Mouse (Mus musculus): ENCODE results near the gene Ttc21a. TPM values are rescaled to one million over a fixed set of nuclear protein-coding genes. Genes with fewer than 3 reads are reported as not detected.

The Ttc21a gene
- polyA plus RNA-seq, 1 experiment from 2014 or later: 0.10 TPM

GRCm38 (mm10) chr9:119925729-119926128 lies 11.7 kb upstream of the Ttc21a start:
- Histone ChIP-seq H3K4me3 (ENCODE audit: low read depth, low read length) (no peak overlapping the region), H3K27me3 (ENCODE audit: control insufficient read depth, insufficient read depth, low read length) (no peaks in the 10 kb centered on the region), H3K4me1 (ENCODE audit: control insufficient read depth, insufficient read depth, low read length) (no peaks in the 10 kb centered on the region), H3K9me3 (replicated peaks; ENCODE audit: control insufficient read depth, low read length) (no peaks in the 10 kb centered on the region), H3K27ac (replicated peaks; ENCODE audit: low read depth, low read length) (no peak overlapping the region), H3K36me3 (replicated peaks; ENCODE audit: control insufficient read depth, insufficient read depth, low read depth, low read length) (peaks cover 7% of the 10 kb centered on the region; the same call in 1 of the 2 replicates), H3K4me2 (ENCODE audit: low read depth, low read length) (no peak overlapping the region), H3K9ac (replicated peaks; ENCODE audit: low read length) (no peak overlapping the region)
- 92% methylated on average over 8 of the region's 8 CpGs for whole genome bisulfite sequencing
- ATAC-seq (replicated peaks; ENCODE audit: insufficient number of reproducible peaks, low FRiP score, low TSS enrichment, low read depth) (no peak), DNase-seq (ENCODE audit: low spot score) (no peak)

- WGBS: 77% methylated on average over 5 of the region's 5 CpGs
- no peak for ATAC-seq (replicated peaks; ENCODE audit: insufficient number of reproducible peaks, low FRiP score, low TSS enrichment, low read depth)
- peaks cover 7% of the 10 kb centered on the region; the same call in 1 of the 2 replicates for H3K36me3 ChIP-seq (replicated peaks; ENCODE audit: control insufficient read depth, insufficient read depth, low read depth, low read length)
Measured at GRCm38 (mm10) chr9:119926497-119926896, 10.9 kb upstream of the Ttc21a start.

GRCm38 (mm10) chr9:119932358-119932757 lies 5.0 kb upstream of the Ttc21a start:
- Histone ChIP-seq H3K9ac (replicated peaks; ENCODE audit: low read length) (no peak overlapping the region), H3K4me3 (ENCODE audit: low read depth, low read length) (no peak overlapping the region)
- no peak for ATAC-seq (replicated peaks; ENCODE audit: insufficient number of reproducible peaks, low FRiP score, low TSS enrichment, low read depth)

More at GRCm38 (mm10) chr9:119926497-119926896, 10.9 kb upstream of the Ttc21a start:
- no peak for DNase-seq (ENCODE audit: low spot score)
- Histone ChIP-seq H3K4me1 (ENCODE audit: control insufficient read depth, insufficient read depth, low read length) (no peaks in the 10 kb centered on the region), H3K9ac (replicated peaks; ENCODE audit: low read length) (no peak overlapping the region), H3K27me3 (ENCODE audit: control insufficient read depth, insufficient read depth, low read length) (no peaks in the 10 kb centered on the region), H3K27ac (replicated peaks; ENCODE audit: low read depth, low read length) (no peak overlapping the region), H3K9me3 (replicated peaks; ENCODE audit: control insufficient read depth, low read length) (no peaks in the 10 kb centered on the region), H3K4me2 (ENCODE audit: low read depth, low read length) (no peak overlapping the region), H3K4me3 (ENCODE audit: low read depth, low read length) (no peak overlapping the region)

GRCm38 (mm10) chr9:119933675-119934074 lies 3.7 kb upstream of the Ttc21a start:
- no peaks in the 10 kb centered on the region; the same call in 1 of the 2 replicates for H3K36me3 ChIP-seq (replicated peaks; ENCODE audit: control insufficient read depth, insufficient read depth, low read depth, low read length)
- H3K27me3 ChIP-seq (ENCODE audit: control insufficient read depth, insufficient read depth, low read length): no peaks in the 10 kb centered on the region
- WGBS: 91% methylated on average over 6 of the region's 6 CpGs
- H3K9me3 ChIP-seq (replicated peaks; ENCODE audit: control insufficient read depth, low read length): no peaks in the 10 kb centered on the region
- H3K4me2 ChIP-seq (ENCODE audit: low read depth, low read length): no peak overlapping the region
- ATAC-seq (replicated peaks; ENCODE audit: insufficient number of reproducible peaks, low FRiP score, low TSS enrichment, low read depth) (no peak), DNase-seq (ENCODE audit: low spot score) (no peak)
- no peak overlapping the region for H3K4me3 ChIP-seq (ENCODE audit: low read depth, low read length)
- no peak overlapping the region for H3K27ac ChIP-seq (replicated peaks; ENCODE audit: low read depth, low read length)
- no peaks in the 10 kb centered on the region for H3K4me1 ChIP-seq (ENCODE audit: control insufficient read depth, insufficient read depth, low read length)
- H3K9ac ChIP-seq (replicated peaks; ENCODE audit: low read length): no peak overlapping the region

More at GRCm38 (mm10) chr9:119932358-119932757, 5.0 kb upstream of the Ttc21a start:
- no peak overlapping the region for H3K4me2 ChIP-seq (ENCODE audit: low read depth, low read length)
- no peak overlapping the region for H3K27ac ChIP-seq (replicated peaks; ENCODE audit: low read depth, low read length)
- no peaks in the 10 kb centered on the region for H3K9me3 ChIP-seq (replicated peaks; ENCODE audit: control insufficient read depth, low read length)
- H3K4me1 ChIP-seq (ENCODE audit: control insufficient read depth, insufficient read depth, low read length): no peaks in the 10 kb centered on the region
- H3K27me3 ChIP-seq (ENCODE audit: control insufficient read depth, insufficient read depth, low read length): no peaks in the 10 kb centered on the region
- WGBS: 86% methylated on average over 12 of the region's 12 CpGs
- H3K36me3 ChIP-seq (replicated peaks; ENCODE audit: control insufficient read depth, insufficient read depth, low read depth, low read length): peaks cover 2% of the 10 kb centered on the region; the same call in 1 of the 2 replicates
- no peak for DNase-seq (ENCODE audit: low spot score)

- Histone ChIP-seq H3K27me3 (ENCODE audit: control insufficient read depth, insufficient read depth, low read length) (no peaks in the 10 kb centered on the region), H3K4me3 (ENCODE audit: low read depth, low read length) (no peak overlapping the region), H3K4me2 (ENCODE audit: low read depth, low read length) (no peak overlapping the region), H3K27ac (replicated peaks; ENCODE audit: low read depth, low read length) (no peak overlapping the region), H3K36me3 (replicated peaks; ENCODE audit: control insufficient read depth, insufficient read depth, low read depth, low read length) (no peaks in the 10 kb centered on the region), H3K9me3 (replicated peaks; ENCODE audit: control insufficient read depth, low read length) (no peaks in the 10 kb centered on the region), H3K4me1 (ENCODE audit: control insufficient read depth, insufficient read depth, low read length) (no peaks in the 10 kb centered on the region), H3K9ac (replicated peaks; ENCODE audit: low read length) (no peak overlapping the region)
- WGBS: 82% methylated on average over 4 of the region's 4 CpGs
- no peak for ATAC-seq (replicated peaks; ENCODE audit: insufficient number of reproducible peaks, low FRiP score, low TSS enrichment, low read depth)
- no peak for DNase-seq (ENCODE audit: low spot score)
Measured at GRCm38 (mm10) chr9:119938496-119938895, 1.1 kb downstream of the Ttc21a start.

GRCm38 (mm10) chr9:119939646-119940045 lies 2.2 kb downstream of the Ttc21a start:
- peak; percentile 53 for DNase-seq (ENCODE audit: low spot score)
- H3K27ac ChIP-seq (replicated peaks; ENCODE audit: low read depth, low read length): no peak overlapping the region
- H3K27me3 ChIP-seq (ENCODE audit: control insufficient read depth, insufficient read depth, low read length): no peaks in the 10 kb centered on the region
- no peak overlapping the region for H3K4me2 ChIP-seq (ENCODE audit: low read depth, low read length)
- no peak for ATAC-seq (replicated peaks; ENCODE audit: insufficient number of reproducible peaks, low FRiP score, low TSS enrichment, low read depth)
- WGBS: 41% methylated on average over 10 of the region's 10 CpGs
- H3K36me3 ChIP-seq (replicated peaks; ENCODE audit: control insufficient read depth, insufficient read depth, low read depth, low read length): no peaks in the 10 kb centered on the region
- no peak overlapping the region for H3K4me3 ChIP-seq (ENCODE audit: low read depth, low read length)
- H3K9ac ChIP-seq (replicated peaks; ENCODE audit: low read length): no peak overlapping the region
- no peaks in the 10 kb centered on the region for H3K4me1 ChIP-seq (ENCODE audit: control insufficient read depth, insufficient read depth, low read length)
- no peaks in the 10 kb centered on the region for H3K9me3 ChIP-seq (replicated peaks; ENCODE audit: control insufficient read depth, low read length)

GRCm38 (mm10) chr9:119941407-119941806 lies 4.0 kb downstream of the Ttc21a start:
- no peak overlapping the region for H3K27ac ChIP-seq (replicated peaks; ENCODE audit: low read depth, low read length)
- no peaks in the 10 kb centered on the region for H3K27me3 ChIP-seq (ENCODE audit: control insufficient read depth, insufficient read depth, low read length)
- WGBS: 89% methylated on average over 5 of the region's 5 CpGs
- H3K36me3 ChIP-seq (replicated peaks; ENCODE audit: control insufficient read depth, insufficient read depth, low read depth, low read length): no peaks in the 10 kb centered on the region
- H3K4me2 ChIP-seq (ENCODE audit: low read depth, low read length): no peak overlapping the region
- no peaks in the 10 kb centered on the region for H3K4me1 ChIP-seq (ENCODE audit: control insufficient read depth, insufficient read depth, low read length)
- DNase-seq (ENCODE audit: low spot score) (no peak), ATAC-seq (replicated peaks; ENCODE audit: insufficient number of reproducible peaks, low FRiP score, low TSS enrichment, low read depth) (no peak)
- H3K9me3 ChIP-seq (replicated peaks; ENCODE audit: control insufficient read depth, low read length): no peaks in the 10 kb centered on the region
- H3K9ac ChIP-seq (replicated peaks; ENCODE audit: low read length): no peak overlapping the region
- no peak overlapping the region for H3K4me3 ChIP-seq (ENCODE audit: low read depth, low read length)

- DNase-seq (ENCODE audit: low spot score) (no peak), ATAC-seq (replicated peaks; ENCODE audit: insufficient number of reproducible peaks, low FRiP score, low TSS enrichment, low read depth) (no peak)
- Histone ChIP-seq H3K9ac (replicated peaks; ENCODE audit: low read length) (no peak overlapping the region), H3K4me1 (ENCODE audit: control insufficient read depth, insufficient read depth, low read length) (no peaks in the 10 kb centered on the region), H3K4me2 (ENCODE audit: low read depth, low read length) (no peak overlapping the region), H3K36me3 (replicated peaks; ENCODE audit: control insufficient read depth, insufficient read depth, low read depth, low read length) (no peaks in the 10 kb centered on the region), H3K9me3 (replicated peaks; ENCODE audit: control insufficient read depth, low read length) (no peaks in the 10 kb centered on the region), H3K27me3 (ENCODE audit: control insufficient read depth, insufficient read depth, low read length) (no peaks in the 10 kb centered on the region), H3K4me3 (ENCODE audit: low read depth, low read length) (no peak overlapping the region), H3K27ac (replicated peaks; ENCODE audit: low read depth, low read length) (no peak overlapping the region)
- 82% methylated on average over 14 of the region's 14 CpGs for WGBS
Measured at GRCm38 (mm10) chr9:119941861-119942260, 4.5 kb downstream of the Ttc21a start.
